Mouse (Mus musculus): ENCODE results near the gene Adamts12. TPM values are rescaled to one million over a fixed set of nuclear protein-coding genes. Genes with fewer than 3 reads are reported as not detected.

The Adamts12 gene
- total RNA-seq, 2 experiments from 2014 or later = 38.0 to 39.4 TPM

Other genes starting within 250 kb of the Adamts12 start
- gene C1qtnf3, start 112.5 kb upstream of the Adamts12 start, total RNA-seq (2021) = 100 to 1,000 TPM in 1 of 2 experiments, 10 to 100 TPM in 1; 88.6 to 108 TPM
- 10 to 100 TPM; 19.0 to 22.1 TPM for gene Amacr, start 83.0 kb upstream of the Adamts12 start, total RNA-seq (2021)
- under 1 TPM in 1 of 2 experiments, not detected in 1; 0.13 TPM for gene Slc45a2, start 64.1 kb upstream of the Adamts12 start, total RNA-seq (2021)
- under 1 TPM; 0.12 to 0.13 TPM for gene Rxfp3, start 26.8 kb upstream of the Adamts12 start, total RNA-seq (2021)

Measured in gastrocnemius, postnatal 4 days (tissue).